Mouse (Mus musculus): ENCODE results near the gene Rnf144b.

DNA sequence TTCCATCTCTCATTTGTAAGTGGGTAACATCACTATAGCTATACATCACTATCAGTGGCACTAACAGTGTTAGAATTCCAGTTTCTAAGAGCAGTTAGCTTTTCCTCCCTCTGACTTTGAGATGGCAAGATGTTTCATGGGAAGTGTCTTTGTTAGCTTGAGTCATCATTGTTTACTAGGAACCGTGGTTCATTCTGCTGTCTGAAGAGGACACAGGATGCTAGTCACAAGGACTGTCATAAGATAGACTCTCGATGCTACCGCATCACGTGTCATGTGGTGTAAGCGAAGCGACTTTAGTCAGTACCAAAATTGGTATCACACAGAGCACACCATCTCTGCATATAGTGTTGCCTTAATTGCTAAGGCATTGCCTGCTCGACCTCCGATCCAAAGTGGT lies 105.7 kb downstream of the Rnf144b start:
- TF ChIP-seq CTCF (IDR thresholded peaks at IDR 0.05) = no peak
- TF ChIP-seq POLR2A (IDR thresholded peaks at IDR 0.05; ENCODE audit: insufficient read depth, low read depth, low read length) = no peak

All from heart, adult 2 months (tissue).